Mouse (Mus musculus) lung, embryonic 14.5 days (tissue): ENCODE data around the gene Cilp2. TPM values are rescaled to one million over a fixed set of nuclear protein-coding genes. Genes with fewer than 3 reads are reported as not detected.

Experiments used
- ATAC-seq: fragments of 200-750 bp; cut with Nextera tagmentation; 2 replicates; pipeline ENCODE4 v1.8.0; 2017; ENCODE audit warnings: mild to moderate bottlenecking, moderate TSS enrichment, moderate library complexity; ENCODE audit not compliant: insufficient read depth
- DNase-seq: peaks from one replicate; pipeline ENCODE4 v3.0.0-alpha.2; 2015
- H3K27ac ChIP-seq: fragments of 300-500 bp; sonication (generic); 2 replicates; pipeline ENCODE4 v1.5.1; 2014; ENCODE audit warnings: low read depth, mild to moderate bottlenecking, moderate library complexity
- H3K27me3 ChIP-seq: fragments of 300-500 bp; sonication (generic); 2 replicates; pipeline ENCODE4 v1.6.1; 2014; ENCODE audit warnings: low read length, control low read depth; ENCODE audit not compliant: insufficient read depth
- H3K36me3 ChIP-seq: fragments of 300-500 bp; sonication (generic); 2 replicates; pipeline ENCODE4 v1.6.1; 2014; ENCODE audit warnings: control low read depth; ENCODE audit not compliant: insufficient read depth
- H3K4me1 ChIP-seq: fragments of 300-500 bp; sonication (generic); 2 replicates; pipeline ENCODE4 v1.6.1; 2014; ENCODE audit warnings: antibody characterized with exemption, control low read depth; ENCODE audit not compliant: insufficient read depth
- H3K4me2 ChIP-seq: fragments of 300-500 bp; sonication (generic); 2 replicates; pipeline ENCODE4 v1.6.1; 2014; ENCODE audit warnings: mild to moderate bottlenecking
- H3K4me3 ChIP-seq: fragments of 300-500 bp; sonication (generic); 2 replicates; pipeline ENCODE4 v1.5.1; 2014; ENCODE audit warnings: low read depth, low read length
- H3K9ac ChIP-seq: fragments of 300-500 bp; sonication (generic); 2 replicates; pipeline ENCODE4 v1.6.1; 2014
- H3K9me3 ChIP-seq: fragments of 300-500 bp; sonication (generic); 2 replicates; pipeline ENCODE4 v1.6.1; 2016; ENCODE audit warnings: low read depth, low read length, control low read depth
- CTCF ChIP-seq: IDR thresholded peaks from 2 replicates; pipeline ENCODE4 v1.5.1; 2016; ENCODE audit warnings: antibody characterized with exemption, low read depth
- WGBS: fragments of 180-500 bp; shearing (Covaris S2); extraction: QIAGEN DNeasy Blood & Tissue Kit; methylation state at CpG from one replicate; pipeline ENCODE4 v1.1.7; 2014; 5-methylcytosine and 5-hydroxymethylcytosine counted together
- polyA plus RNA-seq: library from polyadenylated mRNA; unstranded; fragments of >200 nt; fragmentation: Nextera tagmentation; extraction: Ambion mirVana; gene quantifications from 2 replicates; pipeline ENCODE4 v1.2.1, GENCODE M21; 2014

Gene Cilp2
- polyA plus RNA-seq, 1 experiment from 2014 or later, result 0.25 TPM

DNA sequence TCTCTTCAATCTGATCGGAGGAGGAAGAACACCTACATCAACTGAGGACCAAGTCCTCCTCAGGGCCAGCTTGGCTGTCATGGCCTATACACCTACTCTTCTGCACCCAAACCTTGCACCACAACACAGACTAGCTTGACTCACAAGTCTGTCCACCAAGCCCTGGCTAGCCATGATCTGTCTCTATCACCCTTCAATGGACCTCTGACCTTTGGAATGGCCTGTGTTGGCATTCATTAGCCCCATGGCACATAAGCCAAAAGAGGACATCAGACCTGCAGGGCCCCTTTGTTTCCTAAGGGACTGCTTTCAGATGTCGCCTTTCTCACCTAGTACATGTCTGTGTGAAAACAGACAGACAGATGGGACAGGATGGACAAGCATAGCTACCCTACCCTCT lies 33.7 kb upstream of the Cilp2 start:
- H3K27me3 ChIP-seq, result no peaks in the 10 kb centered on the region
- peak overlapping the region; percentile 40 for H3K27ac ChIP-seq
- H3K4me3 ChIP-seq, result no peak overlapping the region
- TF ChIP-seq CTCF, result no peak
- peaks cover 18% of the 10 kb centered on the region for H3K36me3 ChIP-seq
- no peaks in the 10 kb centered on the region for H3K9me3 ChIP-seq
- WGBS, result 88% methylated on average over 2 of the region's 2 CpGs
- no peaks in the 10 kb centered on the region for H3K4me1 ChIP-seq
- DNase-seq, result no peak
- H3K4me2 ChIP-seq, result no peak overlapping the region
- H3K9ac ChIP-seq, result peak overlapping the region; percentile 1; the same call in 1 of the 2 replicates
- ATAC-seq, result no peak

DNA sequence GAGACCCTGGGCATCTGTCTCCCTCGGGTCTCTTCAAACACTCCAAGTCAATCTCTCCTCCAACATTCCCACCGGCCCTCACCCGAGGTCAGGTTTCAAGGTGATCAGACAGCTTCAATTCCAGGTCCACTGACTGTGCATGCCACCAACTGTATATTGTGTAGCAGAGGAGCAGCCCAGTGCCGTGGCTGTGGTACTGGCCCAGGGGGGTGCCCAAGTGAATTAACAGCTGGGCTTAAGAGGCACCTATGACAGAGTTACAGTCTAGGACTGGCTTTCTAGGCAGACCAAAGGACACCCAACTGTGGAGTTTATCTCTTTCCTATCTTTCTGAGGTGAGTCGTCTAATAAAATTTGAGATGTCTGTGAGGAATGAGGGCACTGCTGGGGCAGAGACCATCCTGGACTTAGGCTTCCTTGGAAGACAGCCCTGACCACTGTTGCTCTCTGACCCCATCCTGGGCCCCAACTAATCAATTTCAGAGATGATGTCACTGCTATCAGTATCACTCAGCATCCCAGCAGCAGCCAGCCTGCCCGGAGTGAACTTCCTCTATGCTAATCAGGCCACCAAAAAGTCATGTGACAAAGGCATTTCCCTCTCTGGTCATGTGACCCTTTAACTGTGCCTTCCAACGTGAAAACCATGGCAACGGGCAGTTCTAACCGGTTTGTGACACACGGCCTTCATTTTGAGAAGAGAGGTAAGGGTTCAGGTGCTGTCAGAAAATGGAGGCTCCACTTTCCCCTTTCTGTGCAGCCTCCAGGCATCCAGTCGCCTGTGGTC lies 32.6 kb upstream of the Cilp2 start:
- H3K9ac ChIP-seq, result no peak overlapping the region
- peak overlapping the region; percentile 40; the same call in 1 of the 2 replicates for H3K27ac ChIP-seq
- ATAC-seq, result peak; percentile 19; the same call in 1 of the 2 replicates
- no peaks in the 10 kb centered on the region for H3K9me3 ChIP-seq
- H3K27me3 ChIP-seq, result no peaks in the 10 kb centered on the region
- 30% methylated on average over 11 of the region's 11 CpGs for WGBS
- no peak overlapping the region for H3K4me2 ChIP-seq
- peak; percentile 62 for DNase-seq
- H3K36me3 ChIP-seq, result peaks cover 29% of the 10 kb centered on the region
- no peaks in the 10 kb centered on the region for H3K4me1 ChIP-seq
- H3K4me3 ChIP-seq, result no peak overlapping the region
- no peak for TF ChIP-seq CTCF

DNA sequence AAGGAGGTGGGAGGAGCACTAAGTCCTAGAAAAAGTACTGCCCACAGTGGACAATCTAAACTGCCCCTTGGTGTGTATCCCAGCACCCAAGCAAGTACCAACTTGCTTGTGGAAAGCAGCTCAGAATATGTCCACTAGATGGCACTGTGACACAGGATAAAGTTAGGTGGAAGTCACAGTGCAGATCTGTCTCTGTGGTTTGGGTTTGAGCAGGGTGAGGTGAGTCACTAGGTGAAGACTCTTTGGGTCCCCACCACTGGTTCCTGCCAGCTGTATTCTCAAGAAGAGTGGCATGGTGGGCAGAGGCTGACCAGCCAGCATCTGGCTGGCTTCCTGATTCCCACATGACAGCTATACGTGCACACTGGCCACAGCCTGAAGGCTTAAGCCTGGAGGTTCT lies 31.5 kb upstream of the Cilp2 start:
- Histone ChIP-seq H3K4me3 (no peak overlapping the region), H3K4me1 (no peaks in the 10 kb centered on the region), H3K27me3 (no peaks in the 10 kb centered on the region), H3K36me3 (peaks cover 39% of the 10 kb centered on the region), H3K27ac (peak overlapping the region; percentile 50; the same call in 1 of the 2 replicates), H3K9me3 (no peaks in the 10 kb centered on the region), H3K4me2 (no peak overlapping the region), H3K9ac (no peak overlapping the region)
- peak; percentile 96 for TF ChIP-seq CTCF
- 50% methylated on average over 1 of the region's 1 CpGs for WGBS
- peak; percentile 95 for DNase-seq
- ATAC-seq, result peak; percentile 59

DNA sequence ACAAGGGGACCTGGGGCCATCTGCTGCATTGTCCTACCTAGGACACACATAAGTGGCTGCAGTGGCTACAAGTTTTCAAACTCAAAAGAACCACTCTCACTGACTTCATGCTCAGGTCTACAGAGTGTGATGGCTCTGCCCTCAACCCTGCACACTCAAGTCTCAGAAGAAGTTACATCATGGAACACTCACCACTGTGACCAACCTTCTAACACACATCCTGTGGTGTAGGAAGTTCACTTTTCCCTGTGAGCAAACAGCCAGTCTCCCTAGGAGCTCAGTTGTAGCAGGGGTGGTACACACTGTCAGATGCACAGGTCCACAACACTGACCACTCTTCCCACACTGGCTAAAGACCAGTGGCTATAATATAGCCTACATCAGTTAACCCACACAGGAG lies 31.0 kb upstream of the Cilp2 start:
- Histone ChIP-seq H3K36me3 (peaks cover 44% of the 10 kb centered on the region), H3K9ac (no peak overlapping the region), H3K4me3 (no peak overlapping the region), H3K9me3 (no peaks in the 10 kb centered on the region), H3K4me2 (no peak overlapping the region), H3K4me1 (no peaks in the 10 kb centered on the region), H3K27me3 (no peaks in the 10 kb centered on the region), H3K27ac (no peak overlapping the region)
- DNase-seq (no peak), ATAC-seq (peak; percentile 6; the same call in 1 of the 2 replicates)
- TF ChIP-seq CTCF, result no peak

DNA sequence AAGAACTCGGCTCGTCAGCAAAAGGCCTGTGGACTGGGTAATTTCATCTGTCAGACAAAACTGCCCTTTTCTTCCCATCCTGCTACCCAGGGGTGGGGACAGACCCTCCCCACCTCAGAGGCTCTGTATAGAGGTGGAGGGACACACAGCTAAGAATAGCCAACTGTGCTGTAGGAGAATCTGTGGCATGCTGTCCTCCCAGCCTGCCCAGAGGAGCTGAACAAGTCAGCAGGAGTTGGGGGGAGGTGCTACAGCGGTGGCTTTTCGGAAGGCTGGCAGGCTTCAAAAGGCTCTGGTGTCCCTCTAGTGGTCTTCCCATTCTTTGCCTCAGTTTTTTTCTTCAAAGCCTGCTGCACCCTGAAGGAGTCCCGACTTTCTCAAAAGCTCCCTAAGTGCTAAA lies 28.3 kb upstream of the Cilp2 start:
- Histone ChIP-seq H3K27ac (no peak overlapping the region), H3K4me1 (no peaks in the 10 kb centered on the region), H3K9ac (no peak overlapping the region), H3K27me3 (no peaks in the 10 kb centered on the region), H3K36me3 (peaks cover 72% of the 10 kb centered on the region), H3K4me2 (no peak overlapping the region), H3K9me3 (no peaks in the 10 kb centered on the region), H3K4me3 (no peak overlapping the region)
- TF ChIP-seq CTCF, result peak; percentile 41
- DNase-seq (peak; percentile 63), ATAC-seq (no peak)
- WGBS, result 51% methylated on average over 5 of the region's 5 CpGs

DNA sequence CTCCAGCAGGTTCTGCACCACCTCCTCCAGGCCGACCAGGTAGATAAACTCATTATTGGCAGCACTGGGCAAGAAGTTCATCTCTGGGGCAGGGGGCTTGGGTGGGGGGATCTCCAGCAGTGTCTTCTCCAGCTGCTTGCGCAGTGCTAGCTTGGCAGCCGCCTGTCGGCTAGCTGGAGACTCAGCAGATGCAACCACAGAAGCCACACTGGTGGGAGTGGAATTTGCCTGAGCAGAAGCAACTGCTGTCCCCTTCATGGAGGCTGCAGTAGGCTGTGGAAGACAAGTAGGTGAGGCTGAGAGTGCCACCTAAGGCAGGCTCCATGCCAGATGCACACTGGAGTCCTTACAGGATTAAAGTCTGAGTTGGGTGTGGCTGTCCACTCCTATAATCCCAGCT lies 27.0 kb upstream of the Cilp2 start:
- ATAC-seq (no peak), DNase-seq (no peak)
- Histone ChIP-seq H3K27ac (no peak overlapping the region), H3K4me1 (no peaks in the 10 kb centered on the region), H3K4me3 (no peak overlapping the region), H3K4me2 (no peak overlapping the region), H3K9ac (no peak overlapping the region), H3K27me3 (no peaks in the 10 kb centered on the region), H3K9me3 (no peaks in the 10 kb centered on the region), H3K36me3 (peaks cover 84% of the 10 kb centered on the region)
- WGBS, result 82% methylated on average over 4 of the region's 4 CpGs
- no peak for TF ChIP-seq CTCF

DNA sequence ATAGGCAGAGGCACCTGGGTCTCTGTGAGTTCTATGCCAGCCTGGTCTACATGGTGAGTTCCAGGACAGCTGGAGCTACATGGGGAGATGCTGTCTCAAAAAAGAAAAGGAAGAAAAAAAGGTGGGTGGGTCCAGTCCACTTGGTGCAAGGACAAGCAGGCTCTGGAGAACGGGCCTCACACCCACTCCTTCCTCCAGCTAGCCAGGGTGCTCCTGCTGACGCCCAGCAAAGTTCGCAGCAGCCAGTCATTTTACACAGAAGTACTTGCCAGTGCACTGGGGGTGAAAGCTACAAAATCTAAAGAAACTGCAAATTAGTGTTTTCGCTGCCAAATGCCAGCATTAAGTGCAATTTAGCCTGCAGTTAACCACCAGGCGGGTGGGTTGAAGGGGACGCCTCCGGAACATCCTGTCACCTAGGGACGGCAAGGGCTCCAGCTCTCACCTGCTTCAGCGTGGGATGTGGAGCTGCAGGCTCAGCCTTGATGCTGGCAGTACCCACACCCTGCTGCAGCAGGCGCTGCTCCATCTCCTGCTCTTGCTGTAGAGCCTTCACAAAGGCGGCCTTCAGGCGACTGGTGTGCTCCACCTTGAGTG lies 25.1 kb upstream of the Cilp2 start:
- 85% methylated on average over 12 of the region's 12 CpGs for WGBS
- H3K36me3 ChIP-seq, result peaks cover 99% of the 10 kb centered on the region
- H3K9ac ChIP-seq, result no peak overlapping the region
- no peak for TF ChIP-seq CTCF
- no peaks in the 10 kb centered on the region for H3K4me1 ChIP-seq
- DNase-seq, result no peak
- ATAC-seq, result no peak
- no peaks in the 10 kb centered on the region for H3K27me3 ChIP-seq
- no peak overlapping the region for H3K4me3 ChIP-seq
- no peak overlapping the region for H3K4me2 ChIP-seq
- no peaks in the 10 kb centered on the region for H3K9me3 ChIP-seq
- H3K27ac ChIP-seq, result no peak overlapping the region
